Mouse (Mus musculus) gastrocnemius, postnatal 14 days (tissue): ENCODE results near the gene Aldoc. TPM values are rescaled to one million over a fixed set of nuclear protein-coding genes. Genes with fewer than 3 reads are reported as not detected.

Experiments used
- DNase-seq: peaks from one replicate; pipeline ENCODE4 v3.0.0; 2021; ENCODE audit warnings: mixed read lengths
- intact Hi-C: fragments of 180-260 bp; cut with DNase I; formaldehyde crosslinking; loops from one replicate; pipeline ENCODE4 v1.15.1; 2025; ENCODE audit warnings: low total_unique reads
- total RNA-seq, 2 experiments: library from RNA; stranded (reverse); gene quantifications; 2 replicates each; pipeline ENCODE4 v1.2.3; 2021

Aldoc gene
- total RNA-seq, 2 experiments from 2014 or later = 1.5 to 2.1 TPM

GRCm38 (mm10) chr11:78327634-78328511 is 5.1 kb downstream of the Aldoc start, which contains the start of gene Pigs:
Pigs (plus strand) TSS chr11:78328415.
- intact Hi-C loops = no loop called here
- DNase-seq = peak; percentile 98

DNA sequence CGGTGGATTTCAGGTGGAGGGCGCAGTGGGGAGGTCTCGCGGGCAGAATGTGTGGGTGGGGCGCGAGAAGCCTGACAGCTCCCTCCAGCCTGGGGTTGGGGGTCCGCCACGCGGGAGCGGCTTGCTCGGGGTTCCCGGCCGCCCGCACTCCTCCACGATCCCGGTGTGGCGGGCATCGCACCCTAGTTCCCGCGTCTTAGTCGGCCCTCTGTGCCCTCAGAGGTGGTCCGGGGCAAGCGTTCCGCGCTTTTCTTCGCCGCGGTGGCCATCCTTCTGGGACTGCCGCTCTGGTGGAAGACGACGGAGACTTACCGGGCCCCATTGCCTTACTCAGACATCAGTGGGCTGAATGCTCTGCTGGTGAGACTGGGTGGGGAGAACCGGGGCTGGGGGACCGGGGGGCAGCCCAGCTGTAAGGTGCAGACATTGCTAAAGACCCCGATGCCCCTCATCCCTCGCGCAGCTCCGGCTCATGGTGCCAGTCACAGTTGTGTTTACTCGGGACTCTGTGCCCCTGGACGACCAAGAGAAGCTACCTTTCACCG is 5.8 kb downstream of the Aldoc start:
- DNase-seq = no peak
- intact Hi-C loops = no loop called here

DNA sequence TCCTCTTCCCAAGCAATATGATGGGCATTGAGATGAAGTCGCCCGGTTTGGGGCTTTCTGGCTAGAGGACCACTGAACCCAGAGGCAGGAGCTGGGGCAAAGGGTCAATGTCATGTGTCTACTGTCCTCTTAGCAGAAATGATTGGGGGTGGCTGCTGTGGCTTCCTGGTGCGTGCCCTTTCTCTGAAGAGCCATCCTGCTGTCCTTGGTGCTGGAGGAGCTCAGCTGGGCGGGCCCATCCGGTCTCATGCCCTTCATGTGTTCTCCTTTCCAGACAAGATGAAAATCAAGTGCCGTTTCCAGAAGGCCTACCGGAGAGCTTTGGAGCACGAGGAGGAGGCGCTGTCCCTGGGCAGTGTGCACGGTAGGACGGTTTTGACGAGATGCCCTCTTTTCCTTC is 9.9 kb downstream of the Aldoc start:
- no peak for DNase-seq
- intact Hi-C loops = no loop called here

- intact Hi-C loops = no loop called here
- DNase-seq = no peak
These were observed 11.2 kb downstream of the Aldoc start for GRCm38 (mm10) chr11:78333992-78334391.

DNA sequence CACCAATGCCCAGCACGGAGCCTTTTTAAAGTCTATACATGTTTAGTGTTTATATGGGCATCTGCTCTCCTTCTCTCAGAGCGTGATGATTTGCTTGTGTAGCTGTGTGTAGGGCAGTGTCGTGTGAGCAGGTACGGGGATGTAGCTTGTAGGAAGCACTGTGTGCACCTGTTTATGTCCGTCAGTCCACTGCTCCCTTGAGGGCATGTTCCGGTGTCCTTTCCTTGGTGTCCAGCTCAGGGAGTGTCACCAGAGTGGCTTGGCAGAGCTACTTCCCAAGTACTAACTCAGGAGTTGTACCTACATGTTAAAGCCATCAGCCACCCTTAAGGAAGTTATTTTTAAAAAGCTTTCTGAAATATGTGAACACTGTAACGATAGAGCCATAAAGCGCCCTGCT is 14.3 kb downstream of the Aldoc start:
- intact Hi-C loops = no loop called here
- no peak for DNase-seq

- intact Hi-C loops = no loop called here
- DNase-seq = no peak
These were observed 18.9 kb downstream of the Aldoc start for GRCm38 (mm10) chr11:78341702-78342101.

DNA sequence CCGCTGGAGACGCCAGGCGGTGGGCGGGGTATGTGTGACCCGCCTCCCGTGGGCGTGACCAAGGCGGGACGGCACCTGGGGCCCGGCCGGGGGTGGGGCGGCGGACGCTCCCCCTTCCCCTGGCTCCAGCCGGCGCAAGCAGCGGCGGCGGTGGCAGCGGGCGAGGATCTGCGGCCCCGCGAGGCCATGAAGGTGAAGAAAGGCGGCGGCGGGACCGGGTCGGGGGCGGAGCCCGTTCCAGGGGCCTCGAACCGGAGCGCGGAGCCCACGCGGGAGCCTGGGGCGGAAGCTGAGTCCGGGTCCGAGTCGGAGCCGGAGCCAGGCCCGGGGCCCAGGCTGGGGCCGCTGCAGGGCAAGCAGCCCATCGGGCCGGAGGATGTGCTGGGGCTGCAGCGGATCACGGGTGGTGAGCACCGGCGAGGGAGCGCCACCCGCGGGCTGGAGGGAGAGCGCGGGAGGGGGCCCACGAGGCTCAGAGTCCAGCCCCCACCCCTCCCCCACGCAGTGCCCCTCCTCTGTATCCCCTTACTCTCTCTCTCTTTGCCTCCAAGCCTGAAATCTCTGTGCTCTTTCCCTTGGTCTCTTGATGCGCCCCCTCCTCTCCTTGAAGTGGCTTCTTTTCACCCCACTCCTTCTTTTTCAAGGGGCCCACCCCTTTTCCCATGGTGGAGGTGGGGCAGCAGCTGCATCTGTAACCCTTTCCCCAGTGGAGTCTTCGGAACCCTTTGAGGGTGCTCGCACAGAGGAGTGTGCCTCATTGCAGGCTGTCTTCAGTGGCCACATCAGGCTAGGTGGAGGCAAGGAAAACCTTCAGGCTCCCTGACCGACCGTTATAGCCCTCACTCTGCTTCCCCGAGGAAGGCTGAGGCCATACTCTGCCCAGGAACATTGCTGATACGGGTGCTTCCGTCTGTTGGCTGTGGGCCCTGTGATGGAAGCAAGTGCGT is 20.9 kb downstream of the Aldoc start, which contains the start of gene Unc119:
Unc119 (plus strand) TSS at position 102 of the 947 bp plus-strand sequence.
- DNase-seq = peak; percentile 74
- intact Hi-C loops = no loop called here

DNA sequence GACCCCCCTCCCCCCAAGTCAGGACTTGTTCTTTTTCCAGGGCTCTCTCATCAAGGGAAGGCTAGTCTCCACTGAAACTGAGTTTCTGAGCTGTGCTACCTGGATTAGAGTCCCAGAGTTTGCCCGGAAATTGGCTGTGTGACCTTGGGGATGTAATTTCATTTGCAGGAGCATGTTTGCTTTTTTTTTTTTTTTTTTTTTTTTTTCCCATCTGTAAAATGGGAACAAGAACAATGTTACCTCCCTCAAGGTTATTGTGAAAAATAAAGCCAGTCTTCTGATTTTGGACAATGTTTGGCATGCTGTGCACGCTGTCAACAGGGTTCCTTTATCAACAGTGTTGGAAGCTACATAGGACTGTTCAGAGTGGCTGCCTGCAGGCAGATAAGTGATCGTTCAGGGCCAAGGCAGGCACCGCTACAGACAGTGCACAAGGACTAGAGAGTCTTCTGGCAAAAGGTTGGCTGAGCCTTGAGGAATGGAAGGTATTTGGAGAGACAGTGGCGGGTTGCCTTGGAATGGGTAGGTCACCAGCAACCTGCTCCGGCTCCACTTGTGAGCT is 21.6 kb downstream of the Aldoc start:
- no peak for DNase-seq
- intact Hi-C loops = no loop called here

- intact Hi-C loops = loop anchor here (5.0 kb wide), 1 partner anchor 78 kb away; no protein-coding TSS in a partner anchor
- peak; percentile 83 for DNase-seq
These were observed 22.3 kb downstream of the Aldoc start for GRCm38 (mm10) chr11:78344890-78345715.

GRCm38 (mm10) chr11:78345801-78346200 is 23.0 kb downstream of the Aldoc start:
- intact Hi-C loops = loop anchor here (5.0 kb wide), 1 partner anchor 78 kb away; no protein-coding TSS in a partner anchor
- DNase-seq = no peak

GRCm38 (mm10) chr11:78346326-78347069 is 23.7 kb downstream of the Aldoc start:
- intact Hi-C loops = loop anchor here (5.0 kb wide), 1 partner anchor 79 kb away; no protein-coding TSS in a partner anchor
- no peak for DNase-seq

- intact Hi-C loops = loop anchor here (5.0 kb wide), 1 partner anchor 80 kb away; no protein-coding TSS in a partner anchor
- peak; percentile 67 for DNase-seq
These were observed 24.4 kb downstream of the Aldoc start for GRCm38 (mm10) chr11:78347070-78347754.

- no peak for DNase-seq
- intact Hi-C loops = loop anchor here (5.0 kb wide), 1 partner anchor 81 kb away; no protein-coding TSS in a partner anchor
These were observed 25.1 kb downstream of the Aldoc start for GRCm38 (mm10) chr11:78347908-78348307.

GRCm38 (mm10) chr11:78348474-78348873 is 25.7 kb downstream of the Aldoc start:
- no peak for DNase-seq
- intact Hi-C loops = loop anchor here (5.0 kb wide), 1 partner anchor 81 kb away; no protein-coding TSS in a partner anchor

- intact Hi-C loops = loop anchor here (5.0 kb wide), 1 partner anchor 82 kb away; no protein-coding TSS in a partner anchor
- DNase-seq = no peak
These were observed 26.9 kb downstream of the Aldoc start for GRCm38 (mm10) chr11:78349441-78350358.

GRCm38 (mm10) chr11:78353081-78353480 is 30.3 kb downstream of the Aldoc start:
- DNase-seq = no peak
- intact Hi-C loops = no loop called here
